Mouse (Mus musculus) liver, embryonic 16.5 days (tissue): ENCODE results near the gene Pygo2. TPM values are rescaled to one million over a fixed set of nuclear protein-coding genes. Genes with fewer than 3 reads are reported as not detected.

Source experiments
- ATAC-seq: fragments of 200-750 bp; cut with Nextera tagmentation; 2 replicates; pipeline ENCODE4 v1.8.0; 2017; ENCODE audit warnings: low read depth, mild to moderate bottlenecking, moderate number of reproducible peaks, moderate library complexity
- H3K27ac ChIP-seq: fragments of 300-500 bp; sonication (generic); 2 replicates; pipeline ENCODE4 v1.5.1; 2014; ENCODE audit warnings: mild to moderate bottlenecking, low read length
- H3K27me3 ChIP-seq: fragments of 300-500 bp; sonication (generic); 2 replicates; pipeline ENCODE4 v1.6.1; 2014; ENCODE audit warnings: low read depth, low read length, mixed read lengths; ENCODE audit not compliant: control insufficient read depth, insufficient read depth
- H3K36me3 ChIP-seq: fragments of 300-500 bp; sonication (generic); 2 replicates; pipeline ENCODE4 v1.6.1; 2014; ENCODE audit warnings: mild to moderate bottlenecking; ENCODE audit not compliant: control insufficient read depth, insufficient read depth
- H3K4me1 ChIP-seq: fragments of 300-500 bp; sonication (generic); 2 replicates; pipeline ENCODE4 v1.6.1; 2014; ENCODE audit warnings: low read depth, low read length, mixed read lengths; ENCODE audit not compliant: control insufficient read depth
- H3K4me2 ChIP-seq: fragments of 300-500 bp; sonication (generic); 2 replicates; pipeline ENCODE4 v1.6.1; 2014; ENCODE audit warnings: low read depth, low read length, mixed read lengths
- H3K4me3 ChIP-seq: fragments of 300-500 bp; sonication (generic); 2 replicates; pipeline ENCODE4 v1.5.1; 2014; ENCODE audit warnings: low read depth, mild to moderate bottlenecking, low read length
- H3K9ac ChIP-seq: fragments of 300-500 bp; sonication (generic); 2 replicates; pipeline ENCODE4 v1.6.1; 2014; ENCODE audit warnings: low read depth, low read length
- H3K9me3 ChIP-seq: fragments of 300-500 bp; sonication (generic); replicated peaks from 2 replicates; pipeline ENCODE4 v1.6.1; 2016; ENCODE audit warnings: low read length; ENCODE audit not compliant: control insufficient read depth
- WGBS: fragments of 180-500 bp; shearing (Covaris S2); extraction: QIAGEN DNeasy Blood & Tissue Kit; methylation state at CpG from one replicate; pipeline ENCODE4 v1.1.7; 2014; ENCODE audit not compliant: insufficient replicate concordance; 5-methylcytosine and 5-hydroxymethylcytosine counted together
- polyA plus RNA-seq: library from polyadenylated mRNA; unstranded; fragments of >200 nt; fragmentation: Nextera tagmentation; extraction: Ambion mirVana; gene quantifications from 2 replicates; pipeline ENCODE4 v1.2.1, GENCODE M21; 2015

Pygo2 gene
- polyA plus RNA-seq, 1 experiment from 2014 or later, result 8.7 TPM

GRCm38 (mm10) chr3:89436176-89437113, 6.4 kb downstream of the Pygo2 start, which contains the start of gene Pbxip1:
Pbxip1 (plus strand) TSS chr3:89436706.
- H3K27ac ChIP-seq, result peak within 1 kb of the TSS; percentile 59
- peak within 1 kb of the TSS; percentile 69 for H3K9ac ChIP-seq
- peak within 1 kb of the TSS; percentile 61 for H3K4me3 ChIP-seq
- peak; percentile 81 for ATAC-seq
- H3K36me3 ChIP-seq, result peaks cover 17% of the 10 kb centered on the region
- peaks cover 18% of the 10 kb centered on the region for H3K4me1 ChIP-seq
- 4% methylated on average over 16 of the region's 16 CpGs for WGBS
- H3K4me2 ChIP-seq, result peak within 1 kb of the TSS; percentile 74
- no peaks in the 10 kb centered on the region for H3K27me3 ChIP-seq
- no peaks in the 10 kb centered on the region for H3K9me3 ChIP-seq

DNA sequence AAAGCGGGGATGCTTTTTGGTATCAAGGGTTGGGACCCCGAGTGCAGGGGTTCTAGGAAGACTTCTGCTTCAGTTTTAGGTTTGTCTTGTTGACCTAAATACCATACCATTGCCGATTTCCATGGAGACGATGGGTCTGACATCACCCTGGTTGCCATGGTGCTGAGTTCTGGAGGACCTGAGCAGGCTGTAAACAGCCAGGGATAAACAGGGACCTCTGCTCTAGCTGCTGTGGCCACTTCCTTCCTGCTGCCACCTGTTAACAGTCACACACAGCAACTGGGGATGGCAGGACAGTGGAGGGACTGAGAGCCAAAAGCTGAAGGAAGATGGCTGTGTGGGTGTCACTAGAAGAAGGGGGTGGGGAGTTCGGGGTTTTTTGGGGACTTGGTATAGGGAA, 7.3 kb downstream of the Pygo2 start:
- peaks cover 15% of the 10 kb centered on the region for H3K36me3 ChIP-seq
- peak overlapping the region; percentile 74 for H3K4me2 ChIP-seq
- peak overlapping the region; percentile 59; the same call in 1 of the 2 replicates for H3K27ac ChIP-seq
- peaks cover 14% of the 10 kb centered on the region for H3K4me1 ChIP-seq
- WGBS, result 22% methylated on average over 5 of the region's 5 CpGs
- no peaks in the 10 kb centered on the region for H3K27me3 ChIP-seq
- peak overlapping the region; percentile 61 for H3K4me3 ChIP-seq
- no peak for ATAC-seq
- no peaks in the 10 kb centered on the region for H3K9me3 ChIP-seq
- peak overlapping the region; percentile 69 for H3K9ac ChIP-seq

DNA sequence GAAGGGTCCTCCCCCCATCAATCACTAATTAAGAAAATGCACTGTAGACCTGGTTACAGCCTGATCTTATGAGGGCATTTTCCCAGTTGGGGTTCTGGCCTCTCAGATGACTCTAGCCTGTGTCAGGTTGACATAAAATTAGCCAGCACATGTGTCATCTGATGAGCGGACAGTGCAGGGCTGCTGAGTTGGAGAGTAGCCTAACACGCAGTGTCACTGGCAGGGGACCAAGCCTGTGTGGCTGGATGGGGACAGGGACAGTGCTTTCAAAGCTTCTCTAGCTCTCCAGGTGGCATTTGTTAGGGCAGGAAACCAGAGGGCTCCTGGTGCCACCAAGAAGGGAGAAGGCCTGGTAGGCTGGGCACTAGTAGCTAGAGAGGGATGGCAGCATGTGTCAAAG, 10.7 kb downstream of the Pygo2 start:
- no peaks in the 10 kb centered on the region for H3K27me3 ChIP-seq
- 78% methylated on average over 2 of the region's 2 CpGs for WGBS
- H3K27ac ChIP-seq, result no peak overlapping the region

DNA sequence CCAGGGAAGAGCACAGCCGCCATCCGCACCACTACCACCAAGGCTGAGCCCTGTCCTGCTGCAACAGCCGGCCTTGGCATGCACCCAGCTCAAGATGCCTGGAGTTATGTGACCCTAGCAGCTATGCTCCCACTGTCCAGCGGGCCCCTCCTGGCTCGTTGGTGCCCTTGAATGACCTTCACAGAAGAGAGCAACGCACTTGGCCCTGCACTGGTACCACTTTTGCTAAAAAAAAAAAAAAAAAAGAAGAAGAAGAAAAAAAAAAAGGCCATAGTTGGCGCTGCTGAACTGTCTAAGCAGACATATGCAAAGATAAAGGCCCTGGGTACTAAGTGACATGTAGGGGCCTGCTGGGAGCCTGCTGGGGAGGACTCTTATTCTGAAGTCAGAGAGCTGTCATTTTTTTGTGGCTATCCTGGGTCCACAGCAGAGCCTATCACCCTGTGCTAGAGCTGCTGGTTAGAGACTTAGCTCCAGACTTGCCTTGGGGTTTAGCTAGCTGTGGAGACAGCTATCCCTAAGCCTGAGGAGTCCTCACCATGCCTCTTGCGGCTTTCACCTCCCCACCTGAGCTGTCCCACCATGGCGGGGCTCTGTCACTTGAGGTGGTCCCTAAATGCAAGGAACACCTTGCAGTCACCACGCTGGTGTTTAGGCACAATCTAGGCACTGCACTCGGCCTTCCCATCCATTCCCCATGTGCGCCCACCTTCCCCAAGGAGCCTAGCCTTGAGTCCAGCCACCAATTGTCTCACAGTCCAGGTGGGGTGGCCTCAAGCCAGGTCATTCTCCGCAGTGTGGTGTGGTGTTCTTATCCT, 18.9 kb downstream of the Pygo2 start:
- H3K27ac ChIP-seq, result no peak overlapping the region; the same call in 1 of the 2 replicates
- H3K27me3 ChIP-seq, result no peaks in the 10 kb centered on the region
- ATAC-seq, result peak; percentile 80
- no peaks in the 10 kb centered on the region for H3K9me3 ChIP-seq
- 33% methylated on average over 13 of the region's 13 CpGs for WGBS
- H3K4me1 ChIP-seq, result peaks cover 14% of the 10 kb centered on the region
- H3K9ac ChIP-seq, result peak overlapping the region; percentile 21; the same call in 1 of the 2 replicates
- no peaks in the 10 kb centered on the region for H3K36me3 ChIP-seq
- H3K4me2 ChIP-seq, result peak overlapping the region; percentile 30
- H3K4me3 ChIP-seq, result 0 out of 2 replicates have a peak overlapping the region, but pooled peaks have one; percentile 14

More for the DNA sequence above, 10.7 kb downstream of the Pygo2 start:
- Histone ChIP-seq H3K4me2 (no peak overlapping the region), H3K4me1 (peaks cover 14% of the 10 kb centered on the region), H3K36me3 (no peaks in the 10 kb centered on the region), H3K9ac (no peak overlapping the region), H3K9me3 (no peaks in the 10 kb centered on the region), H3K4me3 (no peak overlapping the region)
- ATAC-seq, result no peak

GRCm38 (mm10) chr3:89449541-89449940, 19.5 kb downstream of the Pygo2 start:
- H3K9me3 ChIP-seq, result no peaks in the 10 kb centered on the region
- peak overlapping the region; percentile 30 for H3K4me2 ChIP-seq
- no peak overlapping the region; the same call in 1 of the 2 replicates for H3K27ac ChIP-seq
- ATAC-seq, result peak; percentile 68
- H3K36me3 ChIP-seq, result no peaks in the 10 kb centered on the region
- peak overlapping the region; percentile 21; the same call in 1 of the 2 replicates for H3K9ac ChIP-seq
- H3K4me1 ChIP-seq, result peaks cover 14% of the 10 kb centered on the region
- H3K27me3 ChIP-seq, result no peaks in the 10 kb centered on the region
- H3K4me3 ChIP-seq, result 0 out of 2 replicates have a peak overlapping the region, but pooled peaks have one; percentile 14
- WGBS, result 13% methylated on average over 7 of the region's 7 CpGs

GRCm38 (mm10) chr3:89451916-89452315, 21.9 kb downstream of the Pygo2 start:
- H3K4me1 ChIP-seq, result peaks cover 16% of the 10 kb centered on the region
- ATAC-seq, result no peak
- WGBS, result 77% methylated on average over 1 of the region's 1 CpGs

DNA sequence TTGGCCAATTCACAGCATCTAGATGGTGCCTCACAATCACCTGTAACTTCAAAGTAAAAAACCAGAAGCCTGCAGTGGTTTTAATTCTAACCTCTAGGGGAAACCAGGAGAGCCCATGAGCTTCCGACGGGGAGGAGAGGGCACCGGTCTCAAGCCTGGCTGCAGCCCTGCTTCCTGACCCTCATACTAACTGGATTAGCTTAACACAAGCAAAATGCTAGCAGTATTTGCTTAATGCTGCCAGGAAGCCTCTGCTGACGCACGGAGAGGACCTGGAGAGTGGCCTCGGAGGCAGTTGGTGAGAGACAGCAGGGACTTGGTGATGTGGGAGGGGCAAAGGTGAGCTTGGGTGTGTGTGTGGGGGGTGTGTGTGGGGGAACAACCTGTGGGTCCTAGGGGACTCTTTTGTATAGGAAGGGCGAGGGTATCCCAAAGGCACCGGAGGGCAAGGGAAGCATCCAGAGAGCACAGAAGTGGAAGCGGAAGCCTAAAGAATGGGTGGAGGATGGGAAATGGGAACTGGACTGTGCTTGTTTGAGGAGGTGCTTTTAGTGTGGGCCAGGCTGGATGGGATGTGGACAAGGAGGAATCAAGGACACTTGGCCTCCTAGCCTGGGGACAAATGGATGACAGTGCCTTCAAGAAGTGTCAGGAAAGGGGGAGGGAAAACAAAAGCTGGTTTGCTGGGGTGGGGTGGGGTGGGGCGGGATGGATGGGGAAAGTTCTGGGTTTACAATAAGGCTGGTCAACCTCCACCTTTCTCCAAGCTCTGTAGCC, 24.6 kb downstream of the Pygo2 start, which contains the start of gene Pmvk:
Gene Pmvk, plus strand, starts transcription at position 141 of the 777 bp plus-strand sequence.
- no peaks in the 10 kb centered on the region for H3K27me3 ChIP-seq
- H3K27ac ChIP-seq, result no peak within 1 kb of the TSS
- no peaks in the 10 kb centered on the region for H3K9me3 ChIP-seq
- WGBS, result 68% methylated on average over 10 of the region's 10 CpGs
- H3K4me2 ChIP-seq, result no peak within 1 kb of the TSS
- no peak within 1 kb of the TSS for H3K9ac ChIP-seq
- ATAC-seq, result no peak
- no peak within 1 kb of the TSS for H3K4me3 ChIP-seq
- H3K36me3 ChIP-seq, result no peaks in the 10 kb centered on the region
- H3K4me1 ChIP-seq, result peaks cover 19% of the 10 kb centered on the region

More at GRCm38 (mm10) chr3:89451916-89452315, 21.9 kb downstream of the Pygo2 start:
- Histone ChIP-seq H3K4me2 (no peak overlapping the region), H3K27ac (no peak overlapping the region), H3K27me3 (no peaks in the 10 kb centered on the region), H3K4me3 (no peak overlapping the region), H3K9me3 (no peaks in the 10 kb centered on the region), H3K9ac (no peak overlapping the region), H3K36me3 (no peaks in the 10 kb centered on the region)

DNA sequence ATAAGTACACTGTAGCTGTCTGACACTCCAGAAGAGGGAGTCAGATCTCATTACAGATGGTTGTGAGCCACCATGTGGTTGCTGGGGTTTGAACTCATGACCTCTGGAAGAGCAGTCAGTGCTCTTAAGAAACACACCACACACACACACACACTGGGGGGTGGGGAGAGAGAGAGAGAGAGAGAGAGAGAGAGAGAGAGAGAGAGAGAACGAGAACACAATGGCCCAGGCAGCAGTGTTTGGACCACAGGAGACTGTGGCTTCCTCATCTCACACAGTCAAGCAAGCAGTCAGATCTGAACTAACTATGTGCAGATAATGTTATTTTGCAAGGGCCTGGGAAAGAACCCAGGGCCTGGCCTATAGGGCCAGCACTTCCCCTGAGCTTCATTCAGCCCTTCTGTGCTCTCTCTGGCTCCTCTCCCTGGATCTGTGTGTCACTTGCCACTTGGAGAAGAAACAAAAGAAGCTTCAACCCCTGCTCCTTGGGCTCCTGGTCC, 25.8 kb downstream of the Pygo2 start:
- WGBS, result 43% methylated on average over 1 of the region's 1 CpGs
- Histone ChIP-seq H3K9ac (no peak overlapping the region), H3K27me3 (no peaks in the 10 kb centered on the region), H3K4me1 (peaks cover 21% of the 10 kb centered on the region), H3K4me2 (no peak overlapping the region), H3K9me3 (no peaks in the 10 kb centered on the region), H3K27ac (no peak overlapping the region), H3K36me3 (no peaks in the 10 kb centered on the region), H3K4me3 (no peak overlapping the region)
- ATAC-seq, result no peak
